Mouse (Mus musculus) G1E (cell line): ENCODE data around the gene Trim59. TPM values are rescaled to one million over a fixed set of nuclear protein-coding genes. Genes with fewer than 3 reads are reported as not detected.

Experiments used
- ATAC-seq: 2 replicates; pipeline ENCODE4 v1.8.0; 2016; ENCODE audit warnings: mild to moderate bottlenecking; ENCODE audit not compliant: insufficient number of reproducible peaks, poor library complexity, low FRiP score, severe bottlenecking; ENCODE audit errors: extremely low read depth
- DNase-seq: peaks from one replicate; pipeline ENCODE4 v3.0.0; 2012; ENCODE audit warnings: low spot score
- H3K27me3 ChIP-seq: 2 replicates; pipeline ENCODE4 v1.6.1; 2012; ENCODE audit warnings: mild to moderate bottlenecking, low read length, inconsistent platforms; ENCODE audit not compliant: insufficient read depth
- H3K36me3 ChIP-seq: replicated peaks from 2 replicates; pipeline ENCODE3; 2012; ENCODE audit warnings: mild to moderate bottlenecking, inconsistent platforms
- H3K4me1 ChIP-seq: 2 replicates; pipeline ENCODE4 v1.6.1; 2012; ENCODE audit warnings: low read depth, low read length, inconsistent platforms, mixed read lengths; ENCODE audit not compliant: insufficient read depth
- H3K4me3 ChIP-seq: 2 replicates; pipeline ENCODE4 v1.5.1; 2012; ENCODE audit warnings: low read depth, mild to moderate bottlenecking, inconsistent platforms, low read length, moderate library complexity, mixed read lengths
- H3K9me3 ChIP-seq: replicated peaks from 2 replicates; pipeline ENCODE4 v1.6.1; 2012; ENCODE audit warnings: inconsistent platforms
- CTCF ChIP-seq: IDR thresholded peaks from 2 replicates; pipeline ENCODE4 v1.5.1; 2012; ENCODE audit warnings: low read depth, low read length, inconsistent platforms, mixed read lengths
- GATA1 ChIP-seq: IDR thresholded peaks from 2 replicates; pipeline ENCODE4 v1.6.1; 2012; ENCODE audit warnings: borderline replicate concordance, low read length, inconsistent platforms, mixed read lengths
- GATA2 ChIP-seq: IDR thresholded peaks from 2 replicates; pipeline ENCODE4 v1.6.1; 2012; ENCODE audit warnings: low read depth, low read length, inconsistent platforms, borderline replicate concordance
- POLR2AphosphoS5 ChIP-seq: IDR thresholded peaks from 2 replicates; pipeline ENCODE4 v1.6.1; 2012; ENCODE audit warnings: low read depth, low read length, inconsistent platforms; ENCODE audit not compliant: insufficient replicate concordance
- TAL1 ChIP-seq: conservative IDR thresholded peaks from 2 replicates; pipeline ENCODE4 v1.6.1; 2012; ENCODE audit warnings: low read depth, low read length, inconsistent platforms, mixed read lengths
- polyA plus RNA-seq: library from polyadenylated mRNA; stranded (reverse); fragments of >175 nt; gene quantifications from 2 replicates; pipeline ENCODE4 v1.2.3, GENCODE M21; 2012
- total RNA-seq, 2 experiments: library from RNA; stranded (forward) in 1 of 2; stranded (reverse) in 1 of 2; fragments of 200-1000 nt in 1 of 2; fragments of >200 nt in 1 of 2; fragmentation: Nextera tagmentation in 1 of 2; gene quantifications; 2 replicates each; pipeline ENCODE4 v1.2.3; 2014 to 2017

The Trim59 gene
- total RNA-seq (2014; fragmentation: Nextera tagmentation) = 126 and 158 TPM in 2 replicates
- 32.8 and 35.7 TPM in 2 replicates for total RNA-seq (2017)
- polyA plus RNA-seq = 9.6 and 11.1 TPM in 2 replicates

GRCm38 (mm10) chr3:69044645-69045399, at the start of gene Trim59:
Gene Trim59 (minus strand): TSS chr3:69044755.
- H3K9me3 ChIP-seq = no peaks in the 10 kb centered on the region
- ATAC-seq = peak; percentile 73
- H3K4me3 ChIP-seq = peak within 1 kb of the TSS; percentile 95
- peaks cover 23% of the 10 kb centered on the region for H3K36me3 ChIP-seq
- no peaks in the 10 kb centered on the region for H3K27me3 ChIP-seq
- H3K4me1 ChIP-seq = peaks cover 33% of the 10 kb centered on the region
- DNase-seq = peak; percentile 82
- TF ChIP-seq CTCF = no peak
- no peak for TF ChIP-seq TAL1
- TF ChIP-seq GATA1 = no peak
- no peak for TF ChIP-seq POLR2AphosphoS5
- no peak for TF ChIP-seq GATA2

- peaks cover 25% of the 10 kb centered on the region for H3K36me3 ChIP-seq
- no peak for DNase-seq
- no peak for ATAC-seq
These were observed 19.4 kb upstream of the Trim59 start for GRCm38 (mm10) chr3:69064005-69064404.

GRCm38 (mm10) chr3:69062764-69063163, 18.2 kb upstream of the Trim59 start:
- Histone ChIP-seq H3K9me3 (no peaks in the 10 kb centered on the region), H3K36me3 (peaks cover 18% of the 10 kb centered on the region), H3K27me3 (no peaks in the 10 kb centered on the region), H3K4me1 (peaks cover 33% of the 10 kb centered on the region), H3K4me3 (no peak overlapping the region)
- DNase-seq (peak; percentile 16), ATAC-seq (peak; percentile 60)
- TF ChIP-seq GATA2 = no peak
- no peak for TF ChIP-seq CTCF
- no peak for TF ChIP-seq GATA1
- no peak for TF ChIP-seq TAL1
- no peak for TF ChIP-seq POLR2AphosphoS5

More at GRCm38 (mm10) chr3:69064005-69064404, 19.4 kb upstream of the Trim59 start:
- H3K27me3 ChIP-seq = no peaks in the 10 kb centered on the region
- TF ChIP-seq TAL1 (no peak), CTCF (no peak), POLR2AphosphoS5 (no peak), GATA1 (no peak), GATA2 (no peak)
- no peak overlapping the region for H3K4me3 ChIP-seq
- H3K9me3 ChIP-seq = no peaks in the 10 kb centered on the region
- peaks cover 27% of the 10 kb centered on the region for H3K4me1 ChIP-seq

GRCm38 (mm10) chr3:69060672-69061071, 16.1 kb upstream of the Trim59 start:
- ATAC-seq = no peak

GRCm38 (mm10) chr3:69055871-69056270, 11.3 kb upstream of the Trim59 start:
- TF ChIP-seq TAL1 (no peak), POLR2AphosphoS5 (no peak), GATA2 (no peak), GATA1 (no peak), CTCF (no peak)

More at GRCm38 (mm10) chr3:69060672-69061071, 16.1 kb upstream of the Trim59 start:
- no peak for DNase-seq
- no peaks in the 10 kb centered on the region for H3K9me3 ChIP-seq
- H3K4me1 ChIP-seq = peaks cover 45% of the 10 kb centered on the region
- H3K27me3 ChIP-seq = no peaks in the 10 kb centered on the region
- TF ChIP-seq POLR2AphosphoS5 (no peak), TAL1 (no peak), GATA2 (no peak), GATA1 (no peak), CTCF (no peak)
- peaks cover 11% of the 10 kb centered on the region for H3K36me3 ChIP-seq
- no peak overlapping the region for H3K4me3 ChIP-seq

GRCm38 (mm10) chr3:69054760-69055432, 10.3 kb upstream of the Trim59 start:
- peak; percentile 51 for DNase-seq

More at GRCm38 (mm10) chr3:69055871-69056270, 11.3 kb upstream of the Trim59 start:
- Histone ChIP-seq H3K4me3 (no peak overlapping the region), H3K9me3 (no peaks in the 10 kb centered on the region), H3K4me1 (peaks cover 62% of the 10 kb centered on the region), H3K27me3 (no peaks in the 10 kb centered on the region), H3K36me3 (peaks cover 8% of the 10 kb centered on the region)
- no peak for DNase-seq
- no peak for ATAC-seq

More at GRCm38 (mm10) chr3:69054760-69055432, 10.3 kb upstream of the Trim59 start:
- H3K4me1 ChIP-seq = peaks cover 58% of the 10 kb centered on the region
- H3K27me3 ChIP-seq = no peaks in the 10 kb centered on the region
- H3K36me3 ChIP-seq = peaks cover 5% of the 10 kb centered on the region
- TF ChIP-seq GATA1 (no peak), TAL1 (peak; percentile 79)
- H3K9me3 ChIP-seq = no peaks in the 10 kb centered on the region
- peak; percentile 92 for ATAC-seq
- peak overlapping the region; percentile 6; the same call in 1 of the 2 replicates for H3K4me3 ChIP-seq
